Mouse (Mus musculus): ENCODE measurements around the gene Tmem8. TPM values are rescaled to one million over a fixed set of nuclear protein-coding genes. Genes with fewer than 3 reads are reported as not detected.
A peak's percentile ranks its signal among the peaks of the same experiment; 100 is the strongest.

The Tmem8 gene
- polyA plus RNA-seq, 1 experiment = 67.5 TPM

DNA sequence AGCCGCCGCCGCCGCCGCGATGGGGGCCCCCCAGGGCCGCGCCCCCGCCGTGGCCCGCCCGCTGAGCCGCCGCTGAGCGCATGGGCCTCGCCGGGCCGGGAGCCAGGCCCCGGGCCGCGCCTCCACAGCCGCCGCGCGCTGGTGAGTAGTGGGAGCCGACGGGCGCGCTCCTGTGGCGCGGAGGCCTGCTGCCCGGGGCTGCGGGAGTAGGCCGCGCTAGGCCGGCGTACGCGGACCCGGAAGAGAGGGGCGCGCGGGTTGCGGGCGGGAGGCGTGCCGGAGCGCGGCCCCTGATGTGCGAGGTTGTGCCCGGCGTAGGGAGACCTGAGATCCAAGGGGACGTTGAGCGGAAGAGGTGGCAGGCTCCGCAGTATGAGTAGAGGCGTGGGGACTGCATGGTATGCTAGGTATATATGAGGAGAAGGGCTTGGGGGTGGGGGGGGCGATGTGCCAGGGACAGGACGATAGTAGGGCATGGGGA lies 25.8 kb downstream of the Tmem8 start:
- H3K27ac ChIP-seq (ENCODE audit: insufficient read depth, low read depth, low read length) = peak overlapping the region; percentile 66
- TF ChIP-seq POLR2A (IDR thresholded peaks at IDR 0.05; ENCODE audit: borderline replicate concordance, low read depth, low read length) (no peak), CTCF (IDR thresholded peaks at IDR 0.05; ENCODE audit: low read depth, low read length) (no peak)

DNA sequence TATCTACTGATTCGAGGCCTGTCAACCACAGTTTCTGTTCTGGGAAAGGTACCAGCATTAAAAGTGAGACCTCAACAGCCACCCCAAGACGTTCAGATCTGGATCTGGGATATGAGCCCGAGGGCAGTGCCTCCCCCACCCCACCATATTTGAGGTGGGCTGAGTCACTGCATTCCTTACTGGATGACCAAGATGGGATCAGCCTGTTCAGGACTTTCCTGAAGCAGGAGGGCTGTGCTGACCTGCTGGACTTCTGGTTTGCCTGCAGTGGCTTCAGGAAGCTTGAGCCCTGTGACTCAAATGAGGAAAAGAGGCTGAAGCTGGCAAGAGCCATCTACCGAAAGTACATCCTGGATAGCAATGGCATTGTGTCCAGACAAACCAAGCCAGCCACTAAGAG lies 29.7 kb downstream of the Tmem8 start:
- no peak overlapping the region for H3K4me3 ChIP-seq (ENCODE audit: insufficient read depth, low read length)
- H3K27ac ChIP-seq (ENCODE audit: insufficient read depth, low read depth, low read length) = no peak overlapping the region
- H3K4me1 ChIP-seq (ENCODE audit: control insufficient read depth, insufficient read depth, low read length) = peaks cover 7% of the 10 kb centered on the region; the same call in 1 of the 2 replicates
- TF ChIP-seq POLR2A (IDR thresholded peaks at IDR 0.05; ENCODE audit: borderline replicate concordance, low read depth, low read length) (no peak), CTCF (IDR thresholded peaks at IDR 0.05; ENCODE audit: low read depth, low read length) (no peak)

More for the DNA sequence above, 25.8 kb downstream of the Tmem8 start:
- H3K4me1 ChIP-seq (ENCODE audit: control insufficient read depth, insufficient read depth, low read length) = peaks cover 10% of the 10 kb centered on the region; the same call in 1 of the 2 replicates
- peak overlapping the region; percentile 77 for H3K4me3 ChIP-seq (ENCODE audit: insufficient read depth, low read length)

DNA sequence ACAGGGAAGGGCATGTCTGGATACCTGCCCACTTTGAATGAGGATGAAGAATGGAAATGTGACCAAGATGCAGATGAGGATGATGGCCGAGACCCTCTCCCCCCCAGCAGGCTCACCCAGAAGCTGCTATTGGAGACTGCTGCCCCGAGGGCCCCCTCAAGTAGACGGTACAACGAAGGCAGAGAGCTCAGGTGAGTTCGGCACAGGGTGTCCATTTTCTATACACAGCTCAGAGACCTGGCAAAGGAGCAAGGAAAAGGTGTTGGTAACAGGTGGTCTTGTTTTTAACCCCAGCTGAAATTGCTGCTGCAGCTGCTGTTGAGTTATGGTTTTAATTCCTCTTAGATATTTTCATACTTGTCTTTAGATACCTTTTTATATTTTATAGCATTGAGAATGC lies 30.3 kb downstream of the Tmem8 start:
- no peak overlapping the region for H3K4me3 ChIP-seq (ENCODE audit: insufficient read depth, low read length)
- TF ChIP-seq POLR2A (IDR thresholded peaks at IDR 0.05; ENCODE audit: borderline replicate concordance, low read depth, low read length) (no peak), CTCF (IDR thresholded peaks at IDR 0.05; ENCODE audit: low read depth, low read length) (no peak)
- peaks cover 6% of the 10 kb centered on the region; the same call in 1 of the 2 replicates for H3K4me1 ChIP-seq (ENCODE audit: control insufficient read depth, insufficient read depth, low read length)
- H3K27ac ChIP-seq (ENCODE audit: insufficient read depth, low read depth, low read length) = no peak overlapping the region

DNA sequence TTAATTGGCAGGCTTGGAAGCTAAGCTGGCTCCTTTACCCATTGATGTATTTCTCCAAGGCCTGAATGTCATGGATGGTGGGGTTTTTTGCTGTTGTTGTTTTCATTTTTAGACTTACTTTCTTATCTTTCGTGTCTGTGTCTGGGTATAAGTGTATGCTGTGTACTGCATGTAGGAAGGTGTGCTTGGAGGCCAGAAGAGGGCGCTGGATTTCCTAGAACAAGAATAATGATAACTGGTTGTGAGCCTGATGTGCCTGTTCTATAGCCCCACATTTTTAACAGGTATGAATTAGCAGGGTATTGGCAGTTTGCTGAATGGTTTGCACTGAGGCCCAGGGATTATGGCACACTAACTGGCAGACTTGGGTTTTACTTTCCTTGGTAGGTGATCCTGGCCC lies 36.0 kb downstream of the Tmem8 start:
- Histone ChIP-seq H3K4me1 (ENCODE audit: control insufficient read depth, insufficient read depth, low read length) (no peaks in the 10 kb centered on the region), H3K27ac (ENCODE audit: insufficient read depth, low read depth, low read length) (no peak overlapping the region), H3K4me3 (ENCODE audit: insufficient read depth, low read length) (no peak overlapping the region)
- TF ChIP-seq POLR2A (IDR thresholded peaks at IDR 0.05; ENCODE audit: borderline replicate concordance, low read depth, low read length) = no peak
- no peak for TF ChIP-seq CTCF (IDR thresholded peaks at IDR 0.05; ENCODE audit: low read depth, low read length)

DNA sequence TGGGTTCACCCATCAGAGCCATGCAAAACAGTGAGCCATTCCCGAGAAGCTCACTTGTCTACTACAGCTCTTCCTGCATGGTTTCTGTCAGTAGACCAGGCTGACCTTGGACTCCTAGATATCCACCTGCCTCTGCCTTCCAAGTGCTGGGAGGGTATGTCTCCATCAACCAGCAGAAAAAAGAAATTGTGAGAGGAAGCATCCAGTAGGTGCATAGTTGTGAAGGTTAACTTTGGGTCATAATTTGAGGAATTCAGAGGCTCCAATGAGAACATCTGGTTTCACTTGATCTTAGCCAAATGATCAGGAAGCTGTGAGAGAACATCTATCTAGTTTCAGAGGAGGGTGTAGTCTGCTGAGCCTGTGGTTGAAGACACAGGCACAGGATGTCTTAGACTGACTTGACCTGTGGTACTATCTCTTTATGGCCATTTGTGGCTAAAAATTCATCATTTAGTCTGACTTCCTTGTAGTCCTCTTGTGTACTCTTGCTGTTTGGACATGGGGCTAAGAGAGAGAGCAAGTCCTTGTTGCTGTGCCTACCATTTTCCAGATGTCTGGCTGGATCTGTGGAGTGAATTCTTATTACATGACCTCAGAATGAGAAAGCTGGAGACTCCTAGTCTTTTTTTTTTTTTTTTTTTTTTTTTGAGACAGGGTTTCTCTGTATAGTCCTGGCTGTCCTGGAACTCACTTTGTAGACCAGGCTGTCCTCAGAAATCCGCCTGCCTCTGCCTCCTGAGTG lies 39.0 kb downstream of the Tmem8 start:
- H3K4me1 ChIP-seq (ENCODE audit: control insufficient read depth, insufficient read depth, low read length) = no peaks in the 10 kb centered on the region
- TF ChIP-seq POLR2A (IDR thresholded peaks at IDR 0.05; ENCODE audit: borderline replicate concordance, low read depth, low read length) (no peak), CTCF (IDR thresholded peaks at IDR 0.05; ENCODE audit: low read depth, low read length) (no peak)
- H3K27ac ChIP-seq (ENCODE audit: insufficient read depth, low read depth, low read length) = no peak overlapping the region
- H3K4me3 ChIP-seq (ENCODE audit: insufficient read depth, low read length) = no peak overlapping the region

DNA sequence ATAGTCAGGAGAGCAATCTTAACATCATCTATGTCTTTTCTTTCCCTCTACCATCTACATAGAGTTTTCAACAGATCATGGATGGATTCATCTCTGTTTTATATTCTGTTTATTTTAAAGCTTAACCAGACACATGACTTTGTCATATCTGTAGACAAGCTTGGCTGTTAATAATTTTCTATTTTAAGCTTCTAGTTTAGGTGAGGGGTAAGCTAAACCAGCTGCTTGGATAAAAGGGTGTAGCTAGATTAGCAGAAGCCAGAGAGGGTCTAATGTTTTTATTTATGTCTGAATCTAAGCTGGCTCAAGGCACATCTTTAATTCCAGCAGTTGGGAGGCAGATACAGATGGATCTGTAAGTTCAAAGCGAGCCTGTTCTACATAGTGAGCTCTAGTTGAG lies 49.6 kb downstream of the Tmem8 start:
- TF ChIP-seq CTCF (IDR thresholded peaks at IDR 0.05; ENCODE audit: low read depth, low read length) (no peak), POLR2A (IDR thresholded peaks at IDR 0.05; ENCODE audit: borderline replicate concordance, low read depth, low read length) (no peak)
- no peak overlapping the region for H3K27ac ChIP-seq (ENCODE audit: insufficient read depth, low read depth, low read length)
- peaks cover 14% of the 10 kb centered on the region for H3K4me1 ChIP-seq (ENCODE audit: control insufficient read depth, insufficient read depth, low read length)
- no peak overlapping the region for H3K4me3 ChIP-seq (ENCODE audit: insufficient read depth, low read length)

DNA sequence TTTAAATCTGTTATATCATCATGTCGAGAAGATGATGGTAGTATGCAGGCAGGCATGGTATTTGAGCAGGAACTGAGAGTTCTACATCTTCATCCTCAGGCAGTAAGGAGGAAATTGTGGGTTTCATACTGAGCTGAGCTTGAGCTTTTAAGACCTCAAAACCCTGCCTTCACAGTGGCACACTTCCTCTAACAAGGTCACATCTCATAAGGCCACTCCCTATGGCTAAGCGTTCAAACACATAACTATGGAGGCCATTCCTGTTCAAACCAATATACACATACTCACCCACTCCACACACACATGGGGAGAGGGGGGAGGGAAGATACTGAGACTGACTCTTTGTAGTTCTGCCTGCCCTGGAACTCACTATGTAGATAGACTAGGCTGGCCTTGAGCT lies 54.9 kb downstream of the Tmem8 start:
- TF ChIP-seq POLR2A (IDR thresholded peaks at IDR 0.05; ENCODE audit: borderline replicate concordance, low read depth, low read length) (no peak), CTCF (IDR thresholded peaks at IDR 0.05; ENCODE audit: low read depth, low read length) (no peak)
- Histone ChIP-seq H3K4me1 (ENCODE audit: control insufficient read depth, insufficient read depth, low read length) (peaks cover 26% of the 10 kb centered on the region), H3K27ac (ENCODE audit: insufficient read depth, low read depth, low read length) (peak overlapping the region; percentile 79), H3K4me3 (ENCODE audit: insufficient read depth, low read length) (no peak overlapping the region)

Other genes with a start within 250 kb of the Tmem8 start
- 10.3 and 16.6 TPM in 2 replicates for gene Mcrip2, start 244.5 kb upstream of the Tmem8 start, polyA plus RNA-seq (2012; ENCODE audit: insufficient read depth, insufficient read length, missing spikeins)
- gene Mettl26, start 238.2 kb upstream of the Tmem8 start, polyA plus RNA-seq (2012; ENCODE audit: insufficient read depth, insufficient read length, missing spikeins) = 16.1 and 17.0 TPM in 2 replicates
- gene Wfikkn1, start 232.4 kb upstream of the Tmem8 start, polyA plus RNA-seq (2012; ENCODE audit: insufficient read depth, insufficient read length, missing spikeins) = 0.84 and 1.4 TPM in 2 replicates
- 30.0 and 32.8 TPM in 2 replicates for gene Rab40c, start 193.6 kb upstream of the Tmem8 start, polyA plus RNA-seq (2012; ENCODE audit: insufficient read depth, insufficient read length, missing spikeins)
- 51.1 and 53.4 TPM in 2 replicates for gene Pigq, start 168.4 kb upstream of the Tmem8 start, polyA plus RNA-seq (2012; ENCODE audit: insufficient read depth, insufficient read length, missing spikeins)
- not detected in 2 replicates for gene Nhlrc4, start 168.3 kb upstream of the Tmem8 start, polyA plus RNA-seq (2012; ENCODE audit: insufficient read depth, insufficient read length, missing spikeins)
- gene A930017K11Rik, start 160.7 kb upstream of the Tmem8 start, polyA plus RNA-seq (2012; ENCODE audit: insufficient read depth, insufficient read length, missing spikeins) = not detected in 2 replicates
- 12.1 and 12.7 TPM in 2 replicates for gene Capn15, start 127.5 kb upstream of the Tmem8 start, polyA plus RNA-seq (2012; ENCODE audit: insufficient read depth, insufficient read length, missing spikeins)
- gene Rab11fip3, start 43.7 kb upstream of the Tmem8 start, polyA plus RNA-seq (2012; ENCODE audit: insufficient read depth, insufficient read length, missing spikeins) = 7.9 and 8.3 TPM in 2 replicates
- gene Decr2, start 23.0 kb upstream of the Tmem8 start, polyA plus RNA-seq (2012; ENCODE audit: insufficient read depth, insufficient read length, missing spikeins) = 29.0 and 30.7 TPM in 2 replicates
- gene Nme4, start 17.7 kb upstream of the Tmem8 start, polyA plus RNA-seq (2012; ENCODE audit: insufficient read depth, insufficient read length, missing spikeins) = 25.6 and 28.4 TPM in 2 replicates
- gene Mrpl28, start 10.2 kb downstream of the Tmem8 start, polyA plus RNA-seq (2012; ENCODE audit: insufficient read depth, insufficient read length, missing spikeins) = 72.1 and 74.7 TPM in 2 replicates
- 31.6 and 40.1 TPM in 2 replicates for gene Axin1, start 25.4 kb downstream of the Tmem8 start, polyA plus RNA-seq (2012; ENCODE audit: insufficient read depth, insufficient read length, missing spikeins)
- gene Pdia2, start 85.8 kb downstream of the Tmem8 start, polyA plus RNA-seq (2012; ENCODE audit: insufficient read depth, insufficient read length, missing spikeins) = not detected in 2 replicates
- 4.7 and 6.6 TPM in 2 replicates for gene Rgs11, start 89.7 kb downstream of the Tmem8 start, polyA plus RNA-seq (2012; ENCODE audit: insufficient read depth, insufficient read length, missing spikeins)
- not detected in 2 replicates for gene Arhgdig, start 94.5 kb downstream of the Tmem8 start, polyA plus RNA-seq (2012; ENCODE audit: insufficient read depth, insufficient read length, missing spikeins)
- 117 and 136 TPM in 2 replicates for gene Fam234a, start 130.9 kb downstream of the Tmem8 start, polyA plus RNA-seq (2012; ENCODE audit: insufficient read depth, insufficient read length, missing spikeins)
- gene Luc7l, start 139.6 kb downstream of the Tmem8 start, polyA plus RNA-seq (2012; ENCODE audit: insufficient read depth, insufficient read length, missing spikeins) = 37.4 and 41.2 TPM in 2 replicates